In the genomic region with DNA sequence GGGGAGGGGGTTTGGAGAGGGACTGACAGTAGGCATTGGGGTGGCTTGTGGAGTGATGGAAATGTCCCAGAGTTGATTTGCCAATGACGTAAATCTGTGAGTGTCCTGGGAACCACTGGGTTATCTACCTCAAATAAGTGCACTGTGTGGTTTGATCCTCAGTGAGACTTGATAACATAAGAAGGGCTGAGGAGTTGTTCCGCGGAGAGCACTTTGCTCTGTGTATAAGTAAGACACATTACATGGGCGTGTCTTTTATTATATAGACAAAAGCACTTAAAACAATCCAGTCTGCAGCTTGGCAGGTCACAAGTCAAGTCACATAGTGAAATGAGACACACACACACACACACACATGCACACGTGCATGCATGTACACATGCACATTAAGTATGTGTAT, we compare ENCODE assay signal across 21 mouse cellular contexts.
A peak's percentile ranks its signal among the peaks of the same experiment; 100 is the strongest.
DNase-seq lines count a peak whose midpoint lies in the region; ATAC-seq and TF ChIP-seq lines count a peak whose summit lies in the region.
"Had no signal": no experiment of that assay in that cellular context is flagged by ENCODE, and none has a peak within 500 bp of the region (broad histone marks: within the 10 kb centered on the region; RNA-seq: fewer than 3 reads in every experiment).

No protein-coding gene starts in this region.

- DNase-seq in lung, adult 18-20 months: no peak
- no peak for DNase-seq in neural tube, embryonic 10.5 days (ENCODE audit: extremely low spot score, low spot score)
- DNase-seq: adrenal gland, adult 2 months; adrenal gland, adult 8-10 months; adrenal gland, postnatal 10 days; adrenal gland, postnatal 14 days; adrenal gland, postnatal 25 days; adrenal gland, postnatal 36 days; B cell, adult 2 months; cerebellum, adult 11 months; cerebellum, adult 11-12 months; cerebellum, adult 18-20 months had no signal

- 0 out of 2 replicates have a peak, but pooled peaks cover 4% of the 10 kb centered on the region for H3K4me1 ChIP-seq in intestine, embryonic 15.5 days (replicated peaks)
- peaks cover 9% of the 10 kb centered on the region; the same call in 1 of the 2 replicates for H3K4me1 ChIP-seq in intestine, embryonic 16.5 days (ENCODE audit: control insufficient read depth, insufficient read depth, low read length)
- no peaks in the 10 kb centered on the region for H3K4me1 ChIP-seq in intestine, postnatal 0 days (replicated peaks; ENCODE audit: control insufficient read depth, insufficient read depth, low read length)

- ATAC-seq in intestine, embryonic 15.5 days: peak; percentile 83
- ATAC-seq in intestine, embryonic 16.5 days: peak; percentile 89
- ATAC-seq in intestine, postnatal 0 days: peak; percentile 76
- no peak for ATAC-seq in frontal cortex, adult (ENCODE audit: low TSS enrichment)
- ATAC-seq: activated CD4-positive, CD25-positive, alpha-beta regulatory T cell, adult 4 months; CD4-positive, CD25-positive, alpha-beta regulatory T cell, adult 4 months; Patski had no signal

- H3K27me3 ChIP-seq in intestine, embryonic 15.5 days (replicated peaks): no peaks in the 10 kb centered on the region
- H3K27me3 ChIP-seq in intestine, embryonic 16.5 days (replicated peaks; ENCODE audit: control insufficient read depth, insufficient read depth, low read length): no peaks in the 10 kb centered on the region
- H3K27me3 ChIP-seq in intestine, postnatal 0 days (replicated peaks; ENCODE audit: control insufficient read depth, insufficient read depth, low read length): no peaks in the 10 kb centered on the region
- H3K27me3 ChIP-seq: CH12.LX had no signal

- H3K4me3 ChIP-seq in intestine, embryonic 15.5 days (replicated peaks): no peak overlapping the region
- H3K4me3 ChIP-seq in intestine, embryonic 16.5 days (ENCODE audit: low read length): no peak overlapping the region
- H3K4me3 ChIP-seq in intestine, postnatal 0 days (ENCODE audit: low read depth, low read length): no peak overlapping the region

- no peak for TF ChIP-seq CTCF in intestine, postnatal 0 days (IDR thresholded peaks at IDR 0.05; ENCODE audit: low read depth)

- no peaks in the 10 kb centered on the region for H3K9me3 ChIP-seq in intestine, embryonic 15.5 days
- no peaks in the 10 kb centered on the region for H3K9me3 ChIP-seq in intestine, embryonic 16.5 days (ENCODE audit: control insufficient read depth, low read length)
- no peaks in the 10 kb centered on the region for H3K9me3 ChIP-seq in intestine, postnatal 0 days (ENCODE audit: control insufficient read depth)
- H3K9me3 ChIP-seq: G1E had no signal

- WGBS in intestine, embryonic 15.5 days: 47% methylated on average over 5 of the region's 5 CpGs
- 42% methylated on average over 5 of the region's 5 CpGs for WGBS in intestine, embryonic 16.5 days
- 37% methylated on average over 5 of the region's 5 CpGs for WGBS in intestine, postnatal 0 days

- H3K27ac ChIP-seq in intestine, embryonic 15.5 days: no peak overlapping the region
- H3K27ac ChIP-seq in intestine, embryonic 16.5 days (ENCODE audit: low read length): no peak overlapping the region
- no peak overlapping the region for H3K27ac ChIP-seq in intestine, postnatal 0 days (ENCODE audit: low read depth, low read length)

- no peak overlapping the region for H3K4me2 ChIP-seq in intestine, embryonic 15.5 days (replicated peaks)
- no peak overlapping the region for H3K4me2 ChIP-seq in intestine, embryonic 16.5 days (ENCODE audit: low read depth, low read length)
- no peak overlapping the region for H3K4me2 ChIP-seq in intestine, postnatal 0 days (replicated peaks; ENCODE audit: low read depth)

- H3K36me3 ChIP-seq in intestine, embryonic 15.5 days: no peaks in the 10 kb centered on the region
- no peaks in the 10 kb centered on the region for H3K36me3 ChIP-seq in intestine, embryonic 16.5 days (ENCODE audit: control insufficient read depth, insufficient read depth, low read length)
- no peaks in the 10 kb centered on the region for H3K36me3 ChIP-seq in intestine, postnatal 0 days (ENCODE audit: control insufficient read depth, insufficient read depth)
- H3K36me3 ChIP-seq: G1E had no signal

- no peak overlapping the region for H3K9ac ChIP-seq in intestine, embryonic 15.5 days
- H3K9ac ChIP-seq in intestine, embryonic 16.5 days (ENCODE audit: low read depth, low read length): no peak overlapping the region
- H3K9ac ChIP-seq in intestine, postnatal 0 days (ENCODE audit: low read depth, low read length): no peak overlapping the region
